Mouse (Mus musculus) thymus, adult 2 months (tissue): ENCODE measurements around the gene Olfr790.

Experiments used
- CTCF ChIP-seq: fragments of 200-500 bp; IDR thresholded peaks from 2 replicates; pipeline ENCODE4 v1.5.1; 2012; ENCODE audit warnings: mild to moderate bottlenecking, control low read depth, low read length, moderate library complexity, borderline replicate concordance; ENCODE audit not compliant: control insufficient read depth, poor library complexity, insufficient read depth; ENCODE audit errors: extremely low read depth
- POLR2A ChIP-seq: fragments of 200-500 bp; IDR thresholded peaks from 2 replicates; pipeline ENCODE4 v1.6.1; 2012; ENCODE audit warnings: mild to moderate bottlenecking, low read length, control low read depth, moderate library complexity; ENCODE audit not compliant: control insufficient read depth, poor library complexity, insufficient read depth; ENCODE audit errors: extremely low read depth

DNA sequence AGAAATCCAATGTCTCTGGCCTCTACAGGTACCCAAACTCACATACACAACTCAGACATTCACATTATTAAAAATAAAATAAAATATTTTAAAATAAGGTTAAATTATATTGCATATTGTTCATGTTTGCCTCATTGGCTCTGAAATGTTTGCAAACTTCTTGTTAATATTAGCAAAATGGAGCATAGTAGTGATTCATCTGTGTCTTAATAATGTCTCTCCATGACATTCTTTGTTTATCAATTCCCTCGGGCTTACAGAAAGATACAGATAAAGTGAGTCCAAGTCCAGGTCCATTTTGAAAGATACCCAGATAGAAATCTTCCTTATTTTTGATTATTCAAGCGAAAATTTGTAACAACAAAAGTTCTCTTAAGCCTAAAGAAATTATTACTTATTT lies 13.8 kb upstream of the Olfr790 start, which contains the start of gene Olfr789:
- TF ChIP-seq CTCF (no peak), POLR2A (no peak)
